In genomic region chr11:120242726-120243530, GRCm38 (mm10) we compare ENCODE assay signal across 8 mouse cellular contexts. TPM values are rescaled to one million over a fixed set of nuclear protein-coding genes. Genes with fewer than 3 reads are reported as not detected.
DNase-seq lines count a peak whose midpoint lies in the region; ATAC-seq and TF ChIP-seq lines count a peak whose summit lies in the region.

No protein-coding gene starts in this region.

- H3K9me3 ChIP-seq in lung, postnatal 0 days (ENCODE audit: low read length) = no peaks in the 10 kb centered on the region
- H3K9me3 ChIP-seq in forebrain, embryonic 12.5 days = no peaks in the 10 kb centered on the region
- H3K9me3 ChIP-seq in intestine, embryonic 16.5 days (ENCODE audit: control insufficient read depth, low read length) = no peaks in the 10 kb centered on the region
- no peaks in the 10 kb centered on the region for H3K9me3 ChIP-seq in stomach, embryonic 15.5 days

- peaks cover 47% of the 10 kb centered on the region; the same call in 1 of the 2 replicates for H3K4me1 ChIP-seq in lung, postnatal 0 days (ENCODE audit: insufficient read depth, low read depth, low read length)
- peaks cover 18% of the 10 kb centered on the region for H3K4me1 ChIP-seq in lung, adult 2 months (ENCODE audit: control insufficient read depth, insufficient read depth, low read length)
- peaks cover 94% of the 10 kb centered on the region for H3K4me1 ChIP-seq in forebrain, embryonic 12.5 days
- H3K4me1 ChIP-seq in intestine, embryonic 16.5 days (ENCODE audit: control insufficient read depth, insufficient read depth, low read length) = peaks cover 61% of the 10 kb centered on the region
- H3K4me1 ChIP-seq in stomach, embryonic 15.5 days = peaks cover 78% of the 10 kb centered on the region

- TF ChIP-seq POLR2A in lung, adult 2 months (IDR thresholded peaks at IDR 0.05; ENCODE audit: borderline replicate concordance, extremely low read depth, low read depth, low read length) = no peak

- no peak overlapping the region for H3K9ac ChIP-seq in lung, postnatal 0 days (replicated peaks; ENCODE audit: low read depth)
- peak overlapping the region; percentile 48 for H3K9ac ChIP-seq in forebrain, embryonic 12.5 days
- H3K9ac ChIP-seq in intestine, embryonic 16.5 days (ENCODE audit: low read depth, low read length) = peak overlapping the region; percentile 51; the same call in 1 of the 2 replicates
- no peak overlapping the region for H3K9ac ChIP-seq in stomach, embryonic 15.5 days

- DNase-seq in lung, postnatal 0 days (ENCODE audit: low spot score) = peak; percentile 53
- no peak for DNase-seq in lung, adult 2 months
- DNase-seq in adrenal gland, adult 2 months = no peak

- TF ChIP-seq CTCF in lung, postnatal 0 days (IDR thresholded peaks at IDR 0.05) = no peak
- no peak for TF ChIP-seq CTCF in lung, adult 2 months (IDR thresholded peaks at IDR 0.05; ENCODE audit: insufficient read depth, low read length)

- TF ChIP-seq EP300 in lung, postnatal 0 days (IDR thresholded peaks at IDR 0.05) = no peak

- no peaks in the 10 kb centered on the region for H3K36me3 ChIP-seq in lung, postnatal 0 days (ENCODE audit: insufficient read depth, low read length)
- peaks cover 10% of the 10 kb centered on the region; the same call in 1 of the 2 replicates for H3K36me3 ChIP-seq in forebrain, embryonic 12.5 days (replicated peaks)
- H3K36me3 ChIP-seq in intestine, embryonic 16.5 days (ENCODE audit: control insufficient read depth, insufficient read depth, low read length) = no peaks in the 10 kb centered on the region
- H3K36me3 ChIP-seq in stomach, embryonic 15.5 days = no peaks in the 10 kb centered on the region

- WGBS in lung, postnatal 0 days = 50% methylated on average over 22 of the region's 22 CpGs
- 75% methylated on average over 22 of the region's 22 CpGs for WGBS in lung, adult 2 months
- WGBS in forebrain, embryonic 12.5 days = 41% methylated on average over 22 of the region's 22 CpGs
- 28% methylated on average over 22 of the region's 22 CpGs for WGBS in intestine, embryonic 16.5 days
- 48% methylated on average over 22 of the region's 22 CpGs for WGBS in stomach, embryonic 15.5 days

- H3K4me2 ChIP-seq in lung, postnatal 0 days (replicated peaks; ENCODE audit: low read depth, low read length) = no peak overlapping the region
- peak overlapping the region; percentile 37 for H3K4me2 ChIP-seq in forebrain, embryonic 12.5 days
- peak overlapping the region; percentile 20; the same call in 1 of the 2 replicates for H3K4me2 ChIP-seq in intestine, embryonic 16.5 days (ENCODE audit: low read depth, low read length)
- H3K4me2 ChIP-seq in stomach, embryonic 15.5 days = no peak overlapping the region

- peak; percentile 32; the same call in 1 of the 2 replicates for ATAC-seq in lung, postnatal 0 days
- ATAC-seq in forebrain, embryonic 12.5 days (ENCODE audit: low FRiP score) = no peak
- 0 out of 2 replicates have a peak, but pooled peaks have one; percentile 6 for ATAC-seq in intestine, embryonic 16.5 days
- no peak for ATAC-seq in stomach, embryonic 15.5 days (ENCODE audit: insufficient read depth, low FRiP score, low read depth)
- ATAC-seq in activated CD4-positive, CD25-positive, alpha-beta regulatory T cell, adult 4 months = no peak
- ATAC-seq in megakaryocyte, adult 5-6 weeks (ENCODE audit: poor library complexity, severe bottlenecking) = no peak

- H3K27me3 ChIP-seq in lung, postnatal 0 days (replicated peaks; ENCODE audit: insufficient read depth, low read length) = no peaks in the 10 kb centered on the region
- no peaks in the 10 kb centered on the region for H3K27me3 ChIP-seq in forebrain, embryonic 12.5 days
- H3K27me3 ChIP-seq in intestine, embryonic 16.5 days (replicated peaks; ENCODE audit: control insufficient read depth, insufficient read depth, low read length) = no peaks in the 10 kb centered on the region
- H3K27me3 ChIP-seq in stomach, embryonic 15.5 days (replicated peaks) = no peaks in the 10 kb centered on the region

- H3K27ac ChIP-seq in lung, postnatal 0 days (ENCODE audit: low read length) = peak overlapping the region; percentile 82
- peak overlapping the region; percentile 97 for H3K27ac ChIP-seq in forebrain, embryonic 12.5 days
- peak overlapping the region; percentile 76 for H3K27ac ChIP-seq in intestine, embryonic 16.5 days (ENCODE audit: low read length)
- peak overlapping the region; percentile 86 for H3K27ac ChIP-seq in stomach, embryonic 15.5 days

- no peak overlapping the region for H3K4me3 ChIP-seq in lung, postnatal 0 days (ENCODE audit: low read depth, low read length)
- no peak overlapping the region for H3K4me3 ChIP-seq in lung, adult 2 months (replicated peaks; ENCODE audit: extremely low read depth, low read depth, low read length)
- H3K4me3 ChIP-seq in forebrain, embryonic 12.5 days (replicated peaks) = peak overlapping the region; percentile 11
- no peak overlapping the region for H3K4me3 ChIP-seq in intestine, embryonic 16.5 days (ENCODE audit: low read length)
- H3K4me3 ChIP-seq in stomach, embryonic 15.5 days (replicated peaks) = no peak overlapping the region

RNA-seq across cellular contexts. Expression of gene Bahcc1, which starts 10.2 kb away (rescaled TPM):
- polyA plus RNA-seq in lung, postnatal 0 days (2015; fragmentation: Nextera tagmentation; extraction: Ambion mirVana) = 5.9 and 6.6 TPM in 2 replicates
- polyA plus RNA-seq in lung, adult 2 months (2012; rRNA removed) = 10.8 and 12.4 TPM in 2 replicates
- polyA plus RNA-seq in forebrain, embryonic 12.5 days (2016; fragmentation: Nextera tagmentation; extraction: Ambion mirVana) = 23.5 and 24.0 TPM in 2 replicates
- polyA plus RNA-seq in intestine, embryonic 16.5 days (2015; fragmentation: Nextera tagmentation; extraction: Ambion mirVana) = 4.9 and 5.7 TPM in 2 replicates
- 7.2 and 7.9 TPM in 2 replicates for polyA plus RNA-seq in stomach, embryonic 15.5 days (2015; fragmentation: Nextera tagmentation; extraction: Ambion mirVana)
- polyA plus RNA-seq in activated CD4-positive, CD25-positive, alpha-beta regulatory T cell, adult 4 months (2017; shearing (Covaris generic)) = not detected
- total RNA-seq in megakaryocyte, adult 5-6 weeks (2015) = 3.1 and 4.4 TPM in 2 replicates
- total RNA-seq in megakaryocyte, adult 5-6 weeks (2017) = 1.3 and 1.7 TPM in 2 replicates
- 10 to 100 TPM in 1 of 2 experiments, 1 to 10 TPM in 1; 9.2 to 21.9 TPM for total RNA-seq in adrenal gland, adult 2 months (2021)
- 17.9 and 19.5 TPM in 2 replicates for polyA plus RNA-seq in adrenal gland, adult 2 months (2012; rRNA removed)

Comparison
In these comparisons a context has a peak if more than half of its experiments do, and no peak if none do; other contexts are left out.
1. ATAC-seq: peak in lung, postnatal 0 days (single experiment) and intestine, embryonic 16.5 days (single experiment); none in forebrain, embryonic 12.5 days (single experiment), stomach, embryonic 15.5 days (single experiment), activated CD4-positive, CD25-positive, alpha-beta regulatory T cell, adult 4 months (single experiment) and megakaryocyte, adult 5-6 weeks (single experiment).
2. H3K4me2 ChIP-seq: peak in forebrain, embryonic 12.5 days (single experiment) and intestine, embryonic 16.5 days (single experiment); none in lung, postnatal 0 days (single experiment) and stomach, embryonic 15.5 days (single experiment).
3. H3K9ac ChIP-seq: peak in forebrain, embryonic 12.5 days (single experiment) and intestine, embryonic 16.5 days (single experiment); none in lung, postnatal 0 days (single experiment) and stomach, embryonic 15.5 days (single experiment).
4. Peak in every context shown above with its lines, with median percentiles within 50 percentile points of each other: H3K27ac ChIP-seq.